8 mouse cellular contexts compared by ENCODE assay signal in genomic region chr13:83111503-83111902, GRCm38 (mm10).
DNase-seq lines count a peak whose midpoint lies in the region; ATAC-seq and TF ChIP-seq lines count a peak whose summit lies in the region.

No protein-coding gene starts in this region.

- H3K9me3 ChIP-seq in kidney, embryonic 14.5 days (ENCODE audit: control insufficient read depth, low read length): no peaks in the 10 kb centered on the region
- no peaks in the 10 kb centered on the region for H3K9me3 ChIP-seq in liver, embryonic 13.5 days (replicated peaks)

- H3K4me3 ChIP-seq in kidney, embryonic 14.5 days (ENCODE audit: low read length): no peak overlapping the region
- no peak overlapping the region for H3K4me3 ChIP-seq in liver, embryonic 13.5 days (replicated peaks)
- H3K4me3 ChIP-seq in gastrocnemius, adult 2 months: no peak overlapping the region

- WGBS in kidney, embryonic 14.5 days: 34% methylated on average over 2 of the region's 2 CpGs
- 7% methylated on average over 2 of the region's 2 CpGs for WGBS in liver, embryonic 13.5 days (ENCODE audit: insufficient replicate concordance)

- H3K36me3 ChIP-seq in kidney, embryonic 14.5 days (ENCODE audit: control insufficient read depth, insufficient read depth, low read length): no peaks in the 10 kb centered on the region
- no peaks in the 10 kb centered on the region for H3K36me3 ChIP-seq in liver, embryonic 13.5 days

- DNase-seq in kidney, adult 18-20 months: no peak
- DNase-seq in cerebellum, adult 11-12 months: peak; percentile 22
- DNase-seq in liver, embryonic 13.5 days: peak; percentile 3
- no peak for DNase-seq in gastrocnemius, adult 2 months
- DNase-seq in heart, adult 11 months: no peak
- DNase-seq in urinary bladder, postnatal 14 days (ENCODE audit: low spot score): no peak

- intact Hi-C loops in gastrocnemius, adult 2 months (cut with DNase I): no loop called here

- no peak overlapping the region for H3K9ac ChIP-seq in kidney, embryonic 14.5 days (ENCODE audit: low read depth, low read length)
- no peak overlapping the region for H3K9ac ChIP-seq in liver, embryonic 13.5 days

- H3K4me2 ChIP-seq in kidney, embryonic 14.5 days (replicated peaks; ENCODE audit: low read depth, low read length): no peak overlapping the region
- no peak overlapping the region for H3K4me2 ChIP-seq in liver, embryonic 13.5 days

- no peak overlapping the region for H3K27ac ChIP-seq in kidney, embryonic 14.5 days (ENCODE audit: low read depth, low read length)
- no peak overlapping the region for H3K27ac ChIP-seq in liver, embryonic 13.5 days
- H3K27ac ChIP-seq in gastrocnemius, adult 2 months: no peak overlapping the region

- ATAC-seq in kidney, embryonic 14.5 days (ENCODE audit: low FRiP score, low TSS enrichment): peak; percentile 79; the same call in 1 of the 2 replicates
- peak; percentile 19 to 51; a peak in 2 of 4 replicates for ATAC-seq in hematopoietic stem cell, adult 5-6 weeks (replicated peaks in 1 of 2; ENCODE audit: insufficient read depth in 1 of 2, low FRiP score in 2 of 2, low TSS enrichment in 1 of 2, low read depth in 1 of 2, poor library complexity in 2 of 2, severe bottlenecking in 2 of 2)
- ATAC-seq in liver, embryonic 13.5 days (ENCODE audit: low read depth): peak; percentile 45; the same call in 1 of the 2 replicates

- no peak for TF ChIP-seq CTCF in gastrocnemius, adult 2 months (IDR thresholded peaks at IDR 0.05)

- H3K27me3 ChIP-seq in kidney, embryonic 14.5 days (ENCODE audit: control insufficient read depth, insufficient read depth, low read length): no peaks in the 10 kb centered on the region
- no peaks in the 10 kb centered on the region for H3K27me3 ChIP-seq in liver, embryonic 13.5 days

- H3K4me1 ChIP-seq in kidney, embryonic 14.5 days (ENCODE audit: control insufficient read depth, insufficient read depth, low read length): 0 out of 2 replicates have a peak, but pooled peaks cover 7% of the 10 kb centered on the region
- no peaks in the 10 kb centered on the region; the same call in 1 of the 2 replicates for H3K4me1 ChIP-seq in liver, embryonic 13.5 days (replicated peaks)

Comparison
In these comparisons a context has a peak if more than half of its experiments do, and no peak if none do; other contexts are left out.
1. DNase-seq: peak in cerebellum, adult 11-12 months (single experiment) and liver, embryonic 13.5 days (single experiment); none in kidney, adult 18-20 months (single experiment), gastrocnemius, adult 2 months (single experiment), heart, adult 11 months (single experiment) and urinary bladder, postnatal 14 days (single experiment).
2. Peak in every context shown above with its lines, with median percentiles within 50 percentile points of each other: ATAC-seq.